Mouse (Mus musculus): ENCODE data around the gene Rbm5.

DNA sequence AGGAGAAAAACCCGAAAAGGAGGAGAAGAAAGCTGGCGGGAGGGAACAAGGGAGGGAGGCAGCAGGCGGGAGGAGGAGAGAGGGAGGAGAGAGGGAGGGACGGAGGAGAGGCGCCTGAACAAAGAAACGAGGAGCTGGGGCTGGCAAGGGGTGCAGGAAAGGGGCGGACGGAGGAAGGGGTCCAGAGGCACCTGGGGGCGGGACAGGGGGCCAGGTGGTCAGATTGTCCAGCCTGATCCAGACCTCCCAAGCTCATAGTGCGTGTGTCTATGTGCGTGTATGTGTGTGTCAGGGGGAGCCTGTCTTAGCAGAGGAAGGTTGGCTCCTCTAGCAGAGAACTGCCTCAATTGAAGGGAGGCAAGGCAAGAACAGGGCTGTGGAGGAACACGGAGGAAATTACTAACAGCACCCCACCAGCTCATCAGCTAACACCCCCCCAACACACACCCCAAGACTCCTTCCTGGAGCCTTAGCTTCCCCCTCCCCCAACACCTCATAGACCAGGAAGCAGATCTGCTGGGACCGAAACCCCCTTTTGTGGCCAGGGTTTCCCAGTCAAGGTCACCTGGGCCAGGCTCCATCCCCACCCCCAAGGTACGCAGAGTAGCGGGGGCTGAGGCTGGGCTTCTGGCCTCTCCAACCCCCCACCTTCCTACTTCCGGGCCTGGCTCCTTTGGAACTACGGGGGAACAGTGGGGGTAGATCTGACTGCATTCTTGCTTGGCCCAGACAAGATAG lies 62.9 kb downstream of the Rbm5 start:
- no peak for TF ChIP-seq CTCF (IDR thresholded peaks at IDR 0.05; ENCODE audit: control insufficient read depth, insufficient read depth, low read length)
- TF ChIP-seq POLR2A (IDR thresholded peaks at IDR 0.05; ENCODE audit: borderline replicate concordance, control insufficient read depth, low read depth, low read length) = no peak

All from bone marrow, adult 2 months (tissue).